Mouse (Mus musculus) kidney, adult 2 months (tissue): ENCODE data around the gene Mpv17l2.

Experiments used
- CTCF ChIP-seq: fragments of 200-500 bp; conservative IDR thresholded peaks from 2 replicates; pipeline ENCODE4 v1.5.1; 2011; ENCODE audit warnings: low read depth, mild to moderate bottlenecking, control low read depth, low read length, moderate library complexity, mixed read lengths; ENCODE audit not compliant: insufficient read depth, insufficient read length
- POLR2A ChIP-seq: fragments of 200-500 bp; IDR thresholded peaks from one replicate; pipeline ENCODE4 v1.6.1; 2011; ENCODE audit warnings: low read depth, low read length, control low read depth

GRCm38 (mm10) chr8:70749097-70749674, 11.6 kb downstream of the Mpv17l2 start:
- TF ChIP-seq POLR2A = no peak
- TF ChIP-seq CTCF = no peak
